ENCODE assay signal across 35 mouse cellular contexts in the genomic region with DNA sequence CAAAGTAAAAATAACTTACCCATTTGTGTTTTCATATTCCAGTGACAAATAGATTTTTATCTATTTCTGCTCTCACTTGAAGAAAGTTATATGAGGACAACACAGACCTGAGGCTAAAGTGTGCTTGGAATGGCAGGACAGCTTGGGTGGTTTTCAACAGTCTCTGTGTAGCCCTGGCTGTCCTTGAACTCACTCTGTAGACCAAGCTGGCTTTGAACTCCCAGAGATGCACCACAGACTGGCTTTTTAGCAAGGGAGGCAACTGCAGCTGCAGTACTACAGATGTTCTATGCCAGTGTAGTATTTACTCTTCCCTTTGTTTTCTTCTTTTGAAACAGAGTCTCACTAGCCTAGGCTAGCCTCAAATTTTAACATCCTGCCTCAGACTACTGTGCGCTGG.
"Had no signal": no experiment of that assay in that cellular context is flagged by ENCODE, and none has a peak within 500 bp of the region (broad histone marks: within the 10 kb centered on the region; RNA-seq: fewer than 3 reads in every experiment).

No protein-coding gene starts in this region.

- H3K4me3 ChIP-seq: heart, embryonic 10.5 days; heart, embryonic 12.5 days; heart, embryonic 13.5 days; heart, embryonic 15.5 days; hindbrain, embryonic 10.5 days; hindbrain, embryonic 12.5 days; hindbrain, embryonic 13.5 days; hindbrain, embryonic 15.5 days; kidney, embryonic 15.5 days; layer of hippocampus, adult 2 months; left cerebral cortex, adult 2 months had no signal

- H3K27me3 ChIP-seq: heart, embryonic 12.5 days; heart, embryonic 13.5 days; heart, embryonic 15.5 days; hindbrain, embryonic 12.5 days; hindbrain, embryonic 13.5 days; hindbrain, embryonic 15.5 days; kidney, embryonic 15.5 days had no signal

- H3K9ac ChIP-seq: heart, embryonic 12.5 days; heart, embryonic 13.5 days; heart, embryonic 15.5 days; hindbrain, embryonic 12.5 days; hindbrain, embryonic 13.5 days; hindbrain, embryonic 14.5 days; hindbrain, embryonic 15.5 days; kidney, embryonic 15.5 days had no signal

- H3K27ac ChIP-seq: heart, embryonic 10.5 days; heart, embryonic 13.5 days; heart, embryonic 15.5 days; hindbrain, embryonic 10.5 days; hindbrain, embryonic 12.5 days; hindbrain, embryonic 13.5 days; hindbrain, embryonic 14.5 days; hindbrain, embryonic 15.5 days; hindbrain, postnatal 0 days; kidney, embryonic 15.5 days; kidney, postnatal 0 days; layer of hippocampus, adult 2 months; left cerebral cortex, adult 2 months had no signal

- H3K4me2 ChIP-seq: heart, embryonic 11.5 days; heart, embryonic 12.5 days; heart, embryonic 13.5 days; heart, embryonic 15.5 days; hindbrain, embryonic 12.5 days; hindbrain, embryonic 13.5 days; hindbrain, embryonic 14.5 days; hindbrain, embryonic 15.5 days; kidney, embryonic 15.5 days had no signal

- ATAC-seq: hindbrain, embryonic 16.5 days; hindbrain, postnatal 0 days; inflammation-experienced regulatory T-cells, adult 6 months; intestine, embryonic 16.5 days; intestine, postnatal 0 days had no signal

- H3K4me1 ChIP-seq: heart, embryonic 12.5 days; heart, embryonic 13.5 days; heart, embryonic 15.5 days; hindbrain, embryonic 10.5 days; hindbrain, embryonic 12.5 days; hindbrain, embryonic 13.5 days; hindbrain, embryonic 15.5 days; kidney, embryonic 15.5 days had no signal

- DNase-seq: heart, postnatal 10 days; heart, postnatal 14 days; heart, postnatal 36 days; heart, postnatal 4 days; kidney, adult 11 months; kidney, adult 18-20 months; kidney, adult 2 months; kidney, adult 8-10 months; kidney, adult 9 months; kidney, postnatal 10 days; kidney, postnatal 14 days; kidney, postnatal 25 days; kidney, postnatal 36 days; kidney, postnatal 4 days; layer of hippocampus, adult 9-11 months; layer of hippocampus, postnatal 36 days had no signal

- H3K9me3 ChIP-seq: heart, embryonic 10.5 days; heart, embryonic 12.5 days; heart, embryonic 13.5 days; heart, embryonic 15.5 days; hindbrain, embryonic 10.5 days; hindbrain, embryonic 12.5 days; hindbrain, embryonic 13.5 days; hindbrain, embryonic 15.5 days; kidney, embryonic 15.5 days had no signal
